Mouse (Mus musculus): Measurements from ENCODE around the gene Ces1a. TPM values are rescaled to one million over a fixed set of nuclear protein-coding genes. Genes with fewer than 3 reads are reported as not detected.

The Ces1a gene
- not detected in 2 replicates for polyA plus RNA-seq (2014; fragmentation: Nextera tagmentation; extraction: Ambion mirVana)

- DNase-seq (ENCODE audit: low spot score) (no peak), ATAC-seq (replicated peaks; ENCODE audit: low FRiP score) (no peak)
- no peaks in the 10 kb centered on the region for H3K4me1 ChIP-seq (replicated peaks; ENCODE audit: control insufficient read depth, insufficient read depth, low read length)
- no peak within 1 kb of the TSS for H3K9ac ChIP-seq (ENCODE audit: low read depth, low read length)
- WGBS, result 81% methylated on average over 3 of the region's 3 CpGs
- no peaks in the 10 kb centered on the region for H3K27me3 ChIP-seq (replicated peaks; ENCODE audit: control insufficient read depth, insufficient read depth, low read length)
- H3K9me3 ChIP-seq (ENCODE audit: control insufficient read depth, low read length), result no peaks in the 10 kb centered on the region
- no peak within 1 kb of the TSS for H3K4me2 ChIP-seq
- no peaks in the 10 kb centered on the region for H3K36me3 ChIP-seq (ENCODE audit: control insufficient read depth, insufficient read depth, low read length)
- H3K27ac ChIP-seq (ENCODE audit: low read depth, low read length), result no peak within 1 kb of the TSS
- H3K4me3 ChIP-seq (ENCODE audit: low read depth, low read length), result no peak within 1 kb of the TSS
Measured at GRCm38 (mm10) chr8:93048092-93048491, at the start of gene Ces1a. TSS of gene Ces1a (minus strand) at chr8:93048192.

- H3K27ac ChIP-seq (ENCODE audit: low read depth, low read length), result no peak overlapping the region
- no peak for ATAC-seq (replicated peaks; ENCODE audit: low FRiP score)
Measured at GRCm38 (mm10) chr8:93095376-93095775, 47.4 kb upstream of the Ces1a start.

DNA sequence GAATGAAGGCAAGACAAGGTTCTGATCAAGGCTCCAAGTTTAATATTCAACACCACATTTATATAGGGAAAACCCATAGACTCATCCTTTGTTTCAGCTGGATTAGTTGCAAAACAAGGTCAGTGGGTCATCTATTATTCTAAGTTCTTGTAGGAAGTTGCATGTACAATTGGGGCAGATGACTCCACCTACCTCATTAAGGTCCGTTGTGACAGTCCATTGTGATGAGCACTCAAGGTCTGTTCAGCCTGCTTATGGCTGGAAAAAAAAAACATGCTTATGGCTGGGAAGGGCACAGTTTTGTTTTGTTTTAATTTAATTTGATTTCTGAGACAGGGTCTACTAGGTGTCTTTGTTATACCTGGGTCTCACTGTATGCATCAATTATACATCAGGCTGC, 43.3 kb upstream of the Ces1a start:
- no peaks in the 10 kb centered on the region for H3K27me3 ChIP-seq (replicated peaks; ENCODE audit: control insufficient read depth, insufficient read depth, low read length)
- DNase-seq (ENCODE audit: low spot score) (no peak), ATAC-seq (replicated peaks; ENCODE audit: low FRiP score) (no peak)
- WGBS, result 77% methylated on average over 1 of the region's 1 CpGs
- no peak overlapping the region for H3K27ac ChIP-seq (ENCODE audit: low read depth, low read length)
- no peak overlapping the region for H3K4me3 ChIP-seq (ENCODE audit: low read depth, low read length)
- H3K4me2 ChIP-seq, result no peak overlapping the region
- H3K9ac ChIP-seq (ENCODE audit: low read depth, low read length), result no peak overlapping the region
- H3K4me1 ChIP-seq (replicated peaks; ENCODE audit: control insufficient read depth, insufficient read depth, low read length), result no peaks in the 10 kb centered on the region
- H3K9me3 ChIP-seq (ENCODE audit: control insufficient read depth, low read length), result no peaks in the 10 kb centered on the region
- no peaks in the 10 kb centered on the region for H3K36me3 ChIP-seq (ENCODE audit: control insufficient read depth, insufficient read depth, low read length)

More at GRCm38 (mm10) chr8:93095376-93095775, 47.4 kb upstream of the Ces1a start:
- Histone ChIP-seq H3K4me2 (no peak overlapping the region), H3K36me3 (ENCODE audit: control insufficient read depth, insufficient read depth, low read length) (no peaks in the 10 kb centered on the region), H3K4me3 (ENCODE audit: low read depth, low read length) (no peak overlapping the region), H3K4me1 (replicated peaks; ENCODE audit: control insufficient read depth, insufficient read depth, low read length) (no peaks in the 10 kb centered on the region), H3K9ac (ENCODE audit: low read depth, low read length) (no peak overlapping the region), H3K9me3 (ENCODE audit: control insufficient read depth, low read length) (no peaks in the 10 kb centered on the region), H3K27me3 (replicated peaks; ENCODE audit: control insufficient read depth, insufficient read depth, low read length) (no peaks in the 10 kb centered on the region)
- DNase-seq (ENCODE audit: low spot score), result no peak

- DNase-seq (ENCODE audit: low spot score) (no peak), ATAC-seq (replicated peaks; ENCODE audit: low FRiP score) (no peak)
Measured at GRCm38 (mm10) chr8:93088686-93089122, 40.7 kb upstream of the Ces1a start.

GRCm38 (mm10) chr8:93088193-93088592, 40.2 kb upstream of the Ces1a start:
- no peaks in the 10 kb centered on the region for H3K36me3 ChIP-seq (ENCODE audit: control insufficient read depth, insufficient read depth, low read length)
- 31% methylated on average over 7 of the region's 7 CpGs for WGBS
- ATAC-seq (replicated peaks; ENCODE audit: low FRiP score), result no peak
- no peak overlapping the region for H3K4me3 ChIP-seq (ENCODE audit: low read depth, low read length)
- no peaks in the 10 kb centered on the region for H3K27me3 ChIP-seq (replicated peaks; ENCODE audit: control insufficient read depth, insufficient read depth, low read length)
- no peak overlapping the region for H3K9ac ChIP-seq (ENCODE audit: low read depth, low read length)
- H3K4me1 ChIP-seq (replicated peaks; ENCODE audit: control insufficient read depth, insufficient read depth, low read length), result no peaks in the 10 kb centered on the region
- no peak overlapping the region for H3K27ac ChIP-seq (ENCODE audit: low read depth, low read length)
- H3K9me3 ChIP-seq (ENCODE audit: control insufficient read depth, low read length), result no peaks in the 10 kb centered on the region
- no peak for DNase-seq (ENCODE audit: low spot score)
- H3K4me2 ChIP-seq, result no peak overlapping the region

More at GRCm38 (mm10) chr8:93088686-93089122, 40.7 kb upstream of the Ces1a start:
- Histone ChIP-seq H3K4me3 (ENCODE audit: low read depth, low read length) (no peak overlapping the region), H3K36me3 (ENCODE audit: control insufficient read depth, insufficient read depth, low read length) (no peaks in the 10 kb centered on the region), H3K9ac (ENCODE audit: low read depth, low read length) (no peak overlapping the region), H3K27ac (ENCODE audit: low read depth, low read length) (no peak overlapping the region), H3K27me3 (replicated peaks; ENCODE audit: control insufficient read depth, insufficient read depth, low read length) (no peaks in the 10 kb centered on the region), H3K9me3 (ENCODE audit: control insufficient read depth, low read length) (no peaks in the 10 kb centered on the region), H3K4me1 (replicated peaks; ENCODE audit: control insufficient read depth, insufficient read depth, low read length) (no peaks in the 10 kb centered on the region), H3K4me2 (no peak overlapping the region)
- 4% methylated on average over 2 of the region's 2 CpGs for WGBS

- H3K27ac ChIP-seq (ENCODE audit: low read depth, low read length), result no peak within 1 kb of the TSS
- no peak within 1 kb of the TSS for H3K4me3 ChIP-seq (ENCODE audit: low read depth, low read length)
- H3K36me3 ChIP-seq (ENCODE audit: control insufficient read depth, insufficient read depth, low read length), result no peaks in the 10 kb centered on the region
- 59% methylated on average over 2 of the region's 2 CpGs for WGBS
- H3K4me2 ChIP-seq, result no peak within 1 kb of the TSS
- no peaks in the 10 kb centered on the region for H3K4me1 ChIP-seq (replicated peaks; ENCODE audit: control insufficient read depth, insufficient read depth, low read length)
- H3K9me3 ChIP-seq (ENCODE audit: control insufficient read depth, low read length), result no peaks in the 10 kb centered on the region
- H3K9ac ChIP-seq (ENCODE audit: low read depth, low read length), result no peak within 1 kb of the TSS
- DNase-seq (ENCODE audit: low spot score) (no peak), ATAC-seq (replicated peaks; ENCODE audit: low FRiP score) (no peak)
- no peaks in the 10 kb centered on the region for H3K27me3 ChIP-seq (replicated peaks; ENCODE audit: control insufficient read depth, insufficient read depth, low read length)
Measured at GRCm38 (mm10) chr8:93079887-93080286, 31.9 kb upstream of the Ces1a start, which contains the start of gene Ces1b. TSS of gene Ces1b (minus strand) at chr8:93080017.

DNA sequence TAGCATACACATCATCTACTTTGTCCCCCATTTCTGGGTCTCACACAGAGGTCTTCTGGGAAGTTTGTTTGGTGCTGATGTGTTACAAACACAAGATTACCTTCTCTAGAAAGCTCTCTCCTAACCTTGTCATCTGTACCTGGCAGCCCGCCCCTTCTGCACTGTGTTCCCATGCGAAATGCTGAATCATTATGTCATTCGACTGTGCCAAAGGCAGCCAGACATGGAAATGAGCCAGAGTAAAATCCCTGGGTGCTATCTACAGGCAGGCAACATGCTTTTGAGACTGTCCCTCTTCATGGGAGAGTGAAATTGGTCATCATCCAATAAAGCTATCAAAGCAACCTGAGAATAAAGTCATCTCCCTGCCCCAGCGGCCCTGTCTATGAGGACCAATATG, 27.3 kb upstream of the Ces1a start:
- H3K4me2 ChIP-seq, result no peak overlapping the region
- H3K27me3 ChIP-seq (replicated peaks; ENCODE audit: control insufficient read depth, insufficient read depth, low read length), result no peaks in the 10 kb centered on the region
- H3K4me1 ChIP-seq (replicated peaks; ENCODE audit: control insufficient read depth, insufficient read depth, low read length), result no peaks in the 10 kb centered on the region
- no peak overlapping the region for H3K27ac ChIP-seq (ENCODE audit: low read depth, low read length)
- DNase-seq (ENCODE audit: low spot score) (no peak), ATAC-seq (replicated peaks; ENCODE audit: low FRiP score) (no peak)
- H3K9ac ChIP-seq (ENCODE audit: low read depth, low read length), result no peak overlapping the region
- no peaks in the 10 kb centered on the region for H3K36me3 ChIP-seq (ENCODE audit: control insufficient read depth, insufficient read depth, low read length)
- no peaks in the 10 kb centered on the region for H3K9me3 ChIP-seq (ENCODE audit: control insufficient read depth, low read length)
- H3K4me3 ChIP-seq (ENCODE audit: low read depth, low read length), result no peak overlapping the region
- 84% methylated on average over 4 of the region's 4 CpGs for WGBS

DNA sequence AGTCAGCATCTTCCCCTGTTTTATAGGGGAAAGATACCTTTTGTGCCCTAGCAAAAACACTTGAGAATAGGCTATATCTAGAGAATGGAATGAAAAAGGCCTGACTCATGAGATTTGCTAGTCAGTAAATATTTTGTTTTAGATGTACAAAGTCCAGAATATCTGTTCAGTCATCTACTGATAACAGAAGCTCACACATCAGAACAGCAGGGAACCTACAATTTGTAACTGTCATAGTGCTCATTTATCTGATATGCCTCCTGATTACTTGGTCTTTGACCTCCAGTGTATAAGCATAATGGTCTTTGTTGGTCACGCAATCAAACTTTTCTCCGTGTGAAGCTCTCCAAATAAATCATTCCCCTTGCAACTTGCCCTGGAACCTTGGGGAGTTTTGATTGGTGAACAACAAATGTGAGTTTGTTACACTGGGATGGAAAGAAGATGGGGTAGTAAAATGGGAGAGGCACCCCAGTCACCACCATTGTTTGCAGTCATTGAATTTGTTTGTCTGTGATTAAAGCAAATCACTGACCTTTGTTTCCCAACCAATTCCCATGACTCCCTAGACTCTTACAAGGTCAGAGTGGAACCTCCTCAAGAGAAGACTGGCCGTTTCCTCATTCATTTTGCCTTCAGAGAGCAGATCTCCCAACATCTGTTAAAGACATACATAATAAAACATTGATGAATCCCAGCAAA, 15.6 kb upstream of the Ces1a start:
- Histone ChIP-seq H3K4me2 (no peak overlapping the region), H3K27me3 (replicated peaks; ENCODE audit: control insufficient read depth, insufficient read depth, low read length) (no peaks in the 10 kb centered on the region), H3K4me3 (ENCODE audit: low read depth, low read length) (no peak overlapping the region), H3K9ac (ENCODE audit: low read depth, low read length) (no peak overlapping the region), H3K9me3 (ENCODE audit: control insufficient read depth, low read length) (no peaks in the 10 kb centered on the region), H3K36me3 (ENCODE audit: control insufficient read depth, insufficient read depth, low read length) (no peaks in the 10 kb centered on the region), H3K4me1 (replicated peaks; ENCODE audit: control insufficient read depth, insufficient read depth, low read length) (no peaks in the 10 kb centered on the region), H3K27ac (ENCODE audit: low read depth, low read length) (no peak overlapping the region)
- DNase-seq (ENCODE audit: low spot score) (no peak), ATAC-seq (replicated peaks; ENCODE audit: low FRiP score) (no peak)
- 70% methylated on average over 3 of the region's 3 CpGs for WGBS

DNA sequence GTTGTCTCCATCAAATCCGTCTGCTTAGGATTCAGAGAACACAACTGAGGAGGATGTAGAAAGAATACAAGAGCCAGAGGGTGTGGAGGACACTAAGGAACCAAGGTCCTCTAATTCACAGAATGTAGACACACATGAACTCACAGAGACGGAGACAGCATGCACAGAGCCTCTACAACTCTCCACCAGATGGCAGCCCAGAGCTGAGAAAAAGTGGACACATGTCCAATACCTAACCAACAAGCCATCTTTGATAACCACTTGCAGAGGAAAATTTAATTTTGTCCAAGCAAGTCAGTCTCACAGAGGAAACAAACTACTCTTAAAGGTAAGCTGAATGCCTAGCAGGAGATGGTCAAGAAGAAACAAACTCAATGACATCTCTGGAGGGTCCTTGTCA, 11.2 kb upstream of the Ces1a start:
- H3K36me3 ChIP-seq (ENCODE audit: control insufficient read depth, insufficient read depth, low read length), result no peaks in the 10 kb centered on the region
- H3K4me3 ChIP-seq (ENCODE audit: low read depth, low read length), result no peak overlapping the region
- no peak overlapping the region for H3K27ac ChIP-seq (ENCODE audit: low read depth, low read length)
- no peaks in the 10 kb centered on the region for H3K9me3 ChIP-seq (ENCODE audit: control insufficient read depth, low read length)
- no peaks in the 10 kb centered on the region for H3K27me3 ChIP-seq (replicated peaks; ENCODE audit: control insufficient read depth, insufficient read depth, low read length)
- H3K4me2 ChIP-seq, result no peak overlapping the region
- peak; percentile 34 for DNase-seq (ENCODE audit: low spot score)
- ATAC-seq (replicated peaks; ENCODE audit: low FRiP score), result no peak
- WGBS, result 22% methylated on average over 2 of the region's 2 CpGs
- H3K4me1 ChIP-seq (replicated peaks; ENCODE audit: control insufficient read depth, insufficient read depth, low read length), result no peaks in the 10 kb centered on the region
- H3K9ac ChIP-seq (ENCODE audit: low read depth, low read length), result no peak overlapping the region
